Mouse (Mus musculus) myocyte (in vitro differentiated cells): ENCODE results near the gene Dtx4. TPM values are rescaled to one million over a fixed set of nuclear protein-coding genes. Genes with fewer than 3 reads are reported as not detected.

ENCODE experiments used
- H3K27me3 ChIP-seq: one replicate; pipeline ENCODE4 v1.6.1; 2011; ENCODE audit not compliant: control insufficient read depth, insufficient read depth, insufficient read length
- H3K36me3 ChIP-seq: one replicate; pipeline ENCODE4 v1.6.1; 2011; ENCODE audit not compliant: control insufficient read depth, insufficient read depth
- H3K4me2 ChIP-seq: one replicate; pipeline ENCODE4 v1.6.1; 2011; ENCODE audit warnings: low read depth, control low read depth
- H3K4me3 ChIP-seq: one replicate; pipeline ENCODE4 v1.5.1; 2011; ENCODE audit warnings: mild to moderate bottlenecking, control low read depth, moderate library complexity
- H3K79me2 ChIP-seq: one replicate; pipeline ENCODE4 v1.6.1; 2011; ENCODE audit not compliant: control insufficient read depth, insufficient read depth
- H3ac ChIP-seq: one replicate; pipeline ENCODE4 v1.6.1; 2011; ENCODE audit not compliant: control insufficient read depth, insufficient read length
- CEBPB ChIP-seq: IDR thresholded peaks from 2 replicates; pipeline ENCODE4 v1.6.1; 2011; ENCODE audit warnings: mild to moderate bottlenecking, moderate library complexity; ENCODE audit not compliant: poor library complexity, insufficient read depth, severe bottlenecking
- E2F4 ChIP-seq: IDR thresholded peaks from one replicate; pipeline ENCODE4 v1.6.1; 2011; ENCODE audit warnings: mild to moderate bottlenecking, control low read depth, moderate library complexity; ENCODE audit not compliant: insufficient read depth
- MAX ChIP-seq: IDR thresholded peaks from one replicate; pipeline ENCODE4 v1.6.1; 2011; ENCODE audit warnings: low read depth, mild to moderate bottlenecking, control low read depth
- MYOD1 ChIP-seq, 3 experiments: IDR thresholded peaks; one replicate each; pipeline ENCODE4 v1.6.1; 2011; ENCODE audit warnings: control low read depth in 2 of 3, low read depth in 2 of 3, mild to moderate bottlenecking in 2 of 3, moderate library complexity in 1 of 3; ENCODE audit not compliant: insufficient read length in 2 of 3, control insufficient read depth in 1 of 3
- MYOG ChIP-seq, 3 experiments: IDR thresholded peaks; one replicate each; pipeline ENCODE4 v1.6.1; 2011; ENCODE audit warnings: control low read depth in 2 of 3, low read depth in 2 of 3, mild to moderate bottlenecking in 2 of 3; ENCODE audit not compliant: insufficient read length in 2 of 3, control insufficient read depth in 1 of 3, insufficient read depth in 1 of 3
- POLR2A ChIP-seq: IDR thresholded peaks from one replicate; pipeline ENCODE4 v1.6.1; 2011; ENCODE audit warnings: low read depth, mild to moderate bottlenecking, control low read depth, moderate library complexity; ENCODE audit not compliant: insufficient read length
- POLR2AphosphoS2 ChIP-seq: IDR thresholded peaks from one replicate; pipeline ENCODE4 v1.6.1; 2011; ENCODE audit warnings: low read depth, control low read depth; ENCODE audit not compliant: insufficient read length
- REST ChIP-seq: IDR thresholded peaks from one replicate; pipeline ENCODE4 v1.6.1; 2011; ENCODE audit warnings: mild to moderate bottlenecking, control low read depth, moderate library complexity; ENCODE audit not compliant: insufficient read depth, insufficient read length
- SRF ChIP-seq: IDR thresholded peaks from one replicate; pipeline ENCODE4 v1.6.1; 2011; ENCODE audit warnings: low read depth; ENCODE audit not compliant: control insufficient read depth, insufficient read length
- TCF12 ChIP-seq: IDR thresholded peaks from one replicate; pipeline ENCODE4 v1.6.1; 2011; ENCODE audit warnings: mild to moderate bottlenecking, control low read depth; ENCODE audit not compliant: poor library complexity, insufficient read depth, severe bottlenecking
- TCF3 ChIP-seq: IDR thresholded peaks from one replicate; pipeline ENCODE4 v1.6.1; 2011; ENCODE audit warnings: low read depth, control low read depth; ENCODE audit not compliant: insufficient read length
- USF1 ChIP-seq: IDR thresholded peaks from one replicate; pipeline ENCODE4 v1.6.1; 2011; ENCODE audit warnings: low read depth, mild to moderate bottlenecking, control low read depth, moderate library complexity
- polyA plus RNA-seq: library from polyadenylated mRNA; unstranded; fragments of >200 nt; fragmentation: generic; extraction: Trizol; gene quantifications from one replicate; pipeline ENCODE4 v1.2.1, GENCODE M21; 2012; ENCODE audit warnings: missing spikeins

Dtx4 gene
- polyA plus RNA-seq, 1 experiment = 21.2 TPM

DNA sequence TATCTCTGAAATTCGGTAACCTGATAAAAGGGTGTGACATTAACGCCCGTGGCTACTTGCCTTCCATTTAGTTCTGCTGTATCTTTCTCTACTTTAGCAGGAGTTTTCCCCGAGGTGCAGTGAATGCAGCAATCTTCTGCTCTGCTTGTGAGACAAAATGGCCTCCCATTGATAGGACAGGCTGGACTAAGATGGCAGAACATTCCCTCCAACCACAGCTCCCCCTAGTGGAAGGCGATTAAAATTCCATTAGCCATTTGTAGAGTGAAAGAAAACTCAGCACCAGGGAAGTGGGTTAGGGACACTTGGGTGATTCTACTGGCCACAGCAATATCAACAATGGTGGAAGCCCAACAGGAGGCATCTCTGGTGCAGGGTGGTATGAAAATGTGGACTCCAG is 33.8 kb downstream of the Dtx4 start:
- H3K79me2 ChIP-seq = no peaks in the 10 kb centered on the region
- no peaks in the 10 kb centered on the region for H3K27me3 ChIP-seq
- H3K4me3 ChIP-seq = no peak overlapping the region
- no peak overlapping the region for H3K4me2 ChIP-seq
- TF ChIP-seq E2F4 (no peak), CEBPB (no peak), USF1 (no peak), REST (no peak), MYOG (IDR thresholded peaks at IDR 0.05; ENCODE audit: control insufficient read depth in 1 of 3, insufficient read depth in 1 of 3, insufficient read length in 2 of 3, low read depth in 2 of 3) (no peak), MYOD1 (IDR thresholded peaks at IDR 0.05; ENCODE audit: control insufficient read depth in 1 of 3, insufficient read length in 2 of 3, low read depth in 2 of 3) (no peak), MAX (no peak), POLR2AphosphoS2 (no peak), TCF3 (no peak), SRF (no peak), POLR2A (no peak), TCF12 (no peak)
- peaks cover 20% of the 10 kb centered on the region for H3K36me3 ChIP-seq
- no peak overlapping the region for H3ac ChIP-seq

- Histone ChIP-seq H3K4me3 (no peak overlapping the region), H3K4me2 (no peak overlapping the region), H3K36me3 (peaks cover 10% of the 10 kb centered on the region), H3K27me3 (no peaks in the 10 kb centered on the region), H3K79me2 (no peaks in the 10 kb centered on the region), H3ac (no peak overlapping the region)
- TF ChIP-seq REST (no peak), TCF12 (no peak), POLR2AphosphoS2 (no peak), USF1 (no peak), MAX (no peak)
These were observed 35.0 kb downstream of the Dtx4 start for GRCm38 (mm10) chr19:12466204-12466603.

- no peak overlapping the region for H3K4me2 ChIP-seq
- no peaks in the 10 kb centered on the region for H3K27me3 ChIP-seq
- H3K79me2 ChIP-seq = no peaks in the 10 kb centered on the region
- no peak overlapping the region for H3ac ChIP-seq
- no peak overlapping the region for H3K4me3 ChIP-seq
- TF ChIP-seq MYOG (IDR thresholded peaks at IDR 0.05; ENCODE audit: control insufficient read depth in 1 of 3, insufficient read depth in 1 of 3, insufficient read length in 2 of 3, low read depth in 2 of 3) (no peak), TCF3 (no peak), USF1 (no peak), POLR2AphosphoS2 (no peak), SRF (no peak), E2F4 (no peak), TCF12 (no peak), MYOD1 (IDR thresholded peaks at IDR 0.05; ENCODE audit: control insufficient read depth in 1 of 3, insufficient read length in 2 of 3, low read depth in 2 of 3) (no peak), CEBPB (no peak), REST (no peak), POLR2A (no peak)
- peaks cover 7% of the 10 kb centered on the region for H3K36me3 ChIP-seq
These were observed 35.6 kb downstream of the Dtx4 start for GRCm38 (mm10) chr19:12465530-12466144.

- H3K4me2 ChIP-seq = no peak overlapping the region
- no peak for TF ChIP-seq USF1
- TF ChIP-seq CEBPB = no peak
- TF ChIP-seq MYOG (IDR thresholded peaks at IDR 0.05; ENCODE audit: control insufficient read depth in 1 of 3, insufficient read depth in 1 of 3, insufficient read length in 2 of 3, low read depth in 2 of 3) = no peak
- no peak for TF ChIP-seq TCF12
- no peak for TF ChIP-seq MYOD1 (IDR thresholded peaks at IDR 0.05; ENCODE audit: control insufficient read depth in 1 of 3, insufficient read length in 2 of 3, low read depth in 2 of 3)
- TF ChIP-seq TCF3 = no peak
- no peak for TF ChIP-seq SRF
- H3K4me3 ChIP-seq = no peak overlapping the region
- no peaks in the 10 kb centered on the region for H3K27me3 ChIP-seq
- H3ac ChIP-seq = no peak overlapping the region
- no peaks in the 10 kb centered on the region for H3K36me3 ChIP-seq
- H3K79me2 ChIP-seq = no peaks in the 10 kb centered on the region
These were observed 36.6 kb downstream of the Dtx4 start for GRCm38 (mm10) chr19:12464674-12465073.

DNA sequence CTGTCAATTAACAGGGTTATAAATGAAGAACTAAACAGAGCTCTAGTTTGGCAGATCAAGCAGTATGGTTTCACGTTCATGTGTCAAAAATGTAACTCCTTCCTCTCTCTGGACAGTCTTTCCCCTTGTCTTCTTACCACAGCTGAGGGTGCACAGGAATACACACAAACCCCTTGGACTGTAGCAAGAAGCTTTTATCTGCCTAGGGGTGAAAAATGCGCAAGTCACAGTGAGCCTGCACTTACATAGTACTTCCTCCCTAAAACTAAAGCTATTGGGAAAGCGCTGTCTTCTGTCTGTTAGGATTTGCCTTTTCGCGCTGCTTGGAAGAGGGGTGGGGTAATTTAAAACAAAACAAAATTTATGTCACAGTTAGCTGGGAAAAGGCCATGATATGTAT is 37.1 kb downstream of the Dtx4 start:
- Histone ChIP-seq H3K79me2 (no peaks in the 10 kb centered on the region), H3K4me3 (no peak overlapping the region), H3K27me3 (no peaks in the 10 kb centered on the region), H3K36me3 (no peaks in the 10 kb centered on the region), H3ac (no peak overlapping the region), H3K4me2 (peak overlapping the region; percentile 10)
- TF ChIP-seq POLR2A (no peak), SRF (no peak), TCF3 (no peak)
